Mouse (Mus musculus): ENCODE results near the gene E2f6. TPM values are rescaled to one million over a fixed set of nuclear protein-coding genes. Genes with fewer than 3 reads are reported as not detected.

The E2f6 gene
- total RNA-seq, 4 experiments from 2014 or later = 86.4 to 90.4 (median 88.2) TPM

- DNase-seq (ENCODE audit: low spot score) = no peak
Measured at GRCm38 (mm10) chr12:16800259-16800958, 10.4 kb upstream of the E2f6 start, which contains the start of gene Greb1. Greb1 (minus strand) TSS chr12:16800886.

- no peak for DNase-seq (ENCODE audit: low spot score)
Measured at GRCm38 (mm10) chr12:16800959-16801315, 9.8 kb upstream of the E2f6 start.

- no peak for DNase-seq (ENCODE audit: low spot score)
Measured at GRCm38 (mm10) chr12:16803237-16803955, 7.4 kb upstream of the E2f6 start.

- no peak for DNase-seq (ENCODE audit: low spot score)
Measured at GRCm38 (mm10) chr12:16803956-16804430, 6.8 kb upstream of the E2f6 start.

- DNase-seq (ENCODE audit: low spot score) = peak; percentile 70
Measured at GRCm38 (mm10) chr12:16805511-16805910, 5.3 kb upstream of the E2f6 start.

- no peak for DNase-seq (ENCODE audit: low spot score)
Measured at GRCm38 (mm10) chr12:16808045-16808444, 2.7 kb upstream of the E2f6 start.

GRCm38 (mm10) chr12:16811477-16811876 lies 714 bp downstream of the E2f6 start:
- DNase-seq (ENCODE audit: low spot score) = no peak

- DNase-seq (ENCODE audit: low spot score) = no peak
Measured at GRCm38 (mm10) chr12:16817147-16817546, 6.4 kb downstream of the E2f6 start.

GRCm38 (mm10) chr12:16818513-16818912 lies 7.8 kb downstream of the E2f6 start:
- no peak for DNase-seq (ENCODE audit: low spot score)

- DNase-seq (ENCODE audit: low spot score) = no peak
Measured at GRCm38 (mm10) chr12:16820761-16821160, 10.0 kb downstream of the E2f6 start.

GRCm38 (mm10) chr12:16822181-16822734 lies 11.5 kb downstream of the E2f6 start:
- DNase-seq (ENCODE audit: low spot score) = no peak

GRCm38 (mm10) chr12:16823701-16824100 lies 12.9 kb downstream of the E2f6 start:
- no peak for DNase-seq (ENCODE audit: low spot score)

- DNase-seq (ENCODE audit: low spot score) = peak; percentile 61
Measured at GRCm38 (mm10) chr12:16828505-16828904, 17.7 kb downstream of the E2f6 start.

- DNase-seq (ENCODE audit: low spot score) = no peak
Measured at GRCm38 (mm10) chr12:16829785-16830184, 19.0 kb downstream of the E2f6 start.

- DNase-seq (ENCODE audit: low spot score) = no peak
Measured at GRCm38 (mm10) chr12:16831071-16831470, 20.3 kb downstream of the E2f6 start.

GRCm38 (mm10) chr12:16834701-16835100 lies 23.9 kb downstream of the E2f6 start:
- DNase-seq (ENCODE audit: low spot score) = no peak

GRCm38 (mm10) chr12:16836188-16836587 lies 25.4 kb downstream of the E2f6 start:
- DNase-seq (ENCODE audit: low spot score) = peak; percentile 91

- no peak for DNase-seq (ENCODE audit: low spot score)
Measured at GRCm38 (mm10) chr12:16837766-16838165, 27.0 kb downstream of the E2f6 start.

- peak; percentile 74 for DNase-seq (ENCODE audit: low spot score)
Measured at GRCm38 (mm10) chr12:16840842-16841782, 30.3 kb downstream of the E2f6 start.

- DNase-seq (ENCODE audit: low spot score) = peak; percentile 70
Measured at GRCm38 (mm10) chr12:16844623-16845592, 34.1 kb downstream of the E2f6 start.
